Mouse (Mus musculus) CH12.LX (cell line): ENCODE results near the gene Rsph10b.

Experiments used
- CTCF ChIP-seq, 2 experiments: IDR thresholded peaks in 1 of 2; conservative IDR thresholded peaks in 1 of 2; 2 replicates each; pipeline ENCODE4 v1.5.1; 2011 to 2012; ENCODE audit warnings: low read depth in 2 of 2, low read length in 2 of 2, improper control_type of control experiment in 1 of 2, inconsistent platforms in 1 of 2, mild to moderate bottlenecking in 1 of 2, moderate library complexity in 1 of 2
- EP300 ChIP-seq: IDR thresholded peaks from 2 replicates; pipeline ENCODE4 v1.6.1; 2011; ENCODE audit warnings: low read length, improper control_type of control experiment
- POLR2A ChIP-seq: IDR thresholded peaks from 2 replicates; pipeline ENCODE4 v1.6.1; 2011; ENCODE audit warnings: low read depth, mild to moderate bottlenecking, improper control_type of control experiment, low read length

DNA sequence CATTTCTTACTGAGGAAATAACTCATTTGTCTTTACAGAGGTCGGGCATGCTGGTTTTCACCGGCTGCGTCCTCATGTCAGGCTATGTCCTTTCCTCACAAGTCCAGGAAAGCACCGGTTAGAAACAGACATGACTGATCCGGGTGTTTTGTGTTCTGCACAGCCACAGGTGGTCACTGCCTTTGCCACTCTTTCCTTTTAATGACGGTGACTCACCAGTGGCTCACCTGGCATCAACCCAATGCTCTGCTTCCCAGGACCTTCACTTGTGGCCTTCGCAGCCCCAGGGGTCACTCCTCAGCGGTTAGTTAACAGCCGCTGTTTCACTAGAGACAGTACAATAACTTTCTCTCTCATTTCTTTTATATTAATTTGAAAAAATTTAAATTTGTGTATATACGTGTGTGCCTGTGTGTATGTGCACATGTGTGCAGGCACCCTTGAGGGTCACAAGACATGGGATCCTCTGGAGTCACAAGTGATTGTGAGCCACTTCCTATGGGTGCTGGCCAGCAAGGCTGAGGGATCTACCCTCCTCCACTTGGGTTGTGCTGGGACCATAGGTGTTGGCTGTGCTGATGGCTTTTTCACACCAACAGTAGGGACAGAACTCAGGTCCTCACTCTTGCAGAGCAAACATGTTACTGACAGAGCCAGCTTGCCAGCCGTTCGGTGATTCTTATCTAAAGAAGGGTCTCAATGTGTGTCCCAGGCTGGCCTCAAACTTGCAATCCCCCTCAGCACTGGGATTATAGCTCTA, 32.9 kb downstream of the Rsph10b start:
- TF ChIP-seq POLR2A: no peak
- TF ChIP-seq EP300: no peak
- no peak for TF ChIP-seq CTCF (conservative IDR thresholded peaks at IDR 0.05 in 1 of 2, IDR thresholded peaks at IDR 0.05 in 1 of 2; ENCODE audit: low read depth in 2 of 2, low read length in 2 of 2)
